Mouse (Mus musculus): ENCODE results near the gene Zfp446.

DNA sequence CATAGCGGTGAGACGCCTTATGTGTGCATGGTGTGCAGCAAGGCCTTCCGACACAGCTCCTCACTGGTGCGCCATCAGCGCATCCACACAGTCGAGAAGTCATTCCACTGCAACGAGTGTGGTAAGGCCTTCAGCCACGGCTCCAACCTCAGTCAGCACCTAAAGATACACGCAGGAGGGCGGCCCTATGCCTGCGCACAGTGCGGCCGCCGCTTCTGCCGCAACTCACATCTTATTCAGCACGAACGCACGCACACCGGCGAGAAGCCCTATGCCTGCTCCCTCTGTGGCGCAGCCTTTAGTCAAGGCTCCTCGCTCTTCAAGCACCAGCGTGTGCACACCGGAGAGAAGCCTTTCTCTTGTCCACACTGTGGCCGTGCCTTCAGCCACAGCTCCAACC is 6.7 kb upstream of the Zfp446 start:
- TF ChIP-seq CTCF (IDR thresholded peaks at IDR 0.05; ENCODE audit: borderline replicate concordance, control insufficient read depth, extremely low read depth, insufficient read depth, low read length, poor library complexity) (no peak), POLR2A (IDR thresholded peaks at IDR 0.05; ENCODE audit: control insufficient read depth, extremely low read depth, insufficient read depth, low read length, poor library complexity) (no peak)
